Mouse (Mus musculus) hindbrain, postnatal 0 days (tissue): ENCODE results near the gene Fbxw17. TPM values are rescaled to one million over a fixed set of nuclear protein-coding genes. Genes with fewer than 3 reads are reported as not detected.

ENCODE experiments used
- ATAC-seq: fragments of 200-750 bp; cut with Nextera tagmentation; 2 replicates; pipeline ENCODE4 v1.8.0; 2017; ENCODE audit warnings: mild to moderate bottlenecking, moderate TSS enrichment, moderate library complexity
- DNase-seq: peaks from one replicate; pipeline ENCODE4 v3.0.0-alpha.2; 2015; ENCODE audit warnings: low spot score
- H3K27ac ChIP-seq: fragments of 300-500 bp; sonication (generic); 2 replicates; pipeline ENCODE4 v1.5.1; 2014; ENCODE audit warnings: mild to moderate bottlenecking
- H3K27me3 ChIP-seq: fragments of 300-500 bp; sonication (generic); 2 replicates; pipeline ENCODE4 v1.6.1; 2014; ENCODE audit warnings: low read length, mixed read lengths; ENCODE audit not compliant: insufficient read depth
- H3K36me3 ChIP-seq: fragments of 300-500 bp; sonication (generic); 2 replicates; pipeline ENCODE4 v1.6.1; 2014; ENCODE audit warnings: low read length, mixed read lengths; ENCODE audit not compliant: insufficient read depth
- H3K4me1 ChIP-seq: fragments of 300-500 bp; sonication (generic); 2 replicates; pipeline ENCODE4 v1.6.1; 2014; ENCODE audit warnings: antibody characterized with exemption, low read length, mixed read lengths; ENCODE audit not compliant: insufficient read depth
- H3K4me2 ChIP-seq: fragments of 300-500 bp; sonication (generic); 2 replicates; pipeline ENCODE4 v1.6.1; 2014; ENCODE audit warnings: low read depth, mild to moderate bottlenecking, low read length, moderate library complexity, mixed read lengths
- H3K4me3 ChIP-seq: fragments of 300-500 bp; sonication (generic); 2 replicates; pipeline ENCODE4 v1.5.1; 2014; ENCODE audit warnings: low read length
- H3K9ac ChIP-seq: fragments of 300-500 bp; sonication (generic); replicated peaks from 2 replicates; pipeline ENCODE4 v1.6.1; 2014; ENCODE audit warnings: mild to moderate bottlenecking, low read length, moderate library complexity, mixed read lengths
- H3K9me3 ChIP-seq: fragments of 300-500 bp; sonication (generic); 2 replicates; pipeline ENCODE4 v1.6.1; 2016; ENCODE audit warnings: low read length, mixed read lengths
- CTCF ChIP-seq: IDR thresholded peaks from 2 replicates; pipeline ENCODE4 v1.5.1; 2016; ENCODE audit warnings: antibody characterized with exemption, control low read depth, low read depth
- WGBS: fragments of 180-500 bp; shearing (Covaris S2); extraction: QIAGEN DNeasy Blood & Tissue Kit; methylation state at CpG from one replicate; pipeline ENCODE4 v1.1.7; 2014; 5-methylcytosine and 5-hydroxymethylcytosine counted together
- polyA plus RNA-seq: library from polyadenylated mRNA; unstranded; fragments of >200 nt; fragmentation: Nextera tagmentation; extraction: Ambion mirVana; gene quantifications from 2 replicates; pipeline ENCODE4 v1.2.1, GENCODE M21; 2015
- total RNA-seq: library from RNA; depleted of rRNA; stranded (reverse); fragments of >200 nt; gene quantifications from 2 replicates; pipeline ENCODE4 v1.2.3, GENCODE M21; 2014; rRNA removed

The Fbxw17 gene
- total and polyA plus RNA-seq, 2 experiments from 2014 or later, result 32.5 to 37.3 TPM

DNA sequence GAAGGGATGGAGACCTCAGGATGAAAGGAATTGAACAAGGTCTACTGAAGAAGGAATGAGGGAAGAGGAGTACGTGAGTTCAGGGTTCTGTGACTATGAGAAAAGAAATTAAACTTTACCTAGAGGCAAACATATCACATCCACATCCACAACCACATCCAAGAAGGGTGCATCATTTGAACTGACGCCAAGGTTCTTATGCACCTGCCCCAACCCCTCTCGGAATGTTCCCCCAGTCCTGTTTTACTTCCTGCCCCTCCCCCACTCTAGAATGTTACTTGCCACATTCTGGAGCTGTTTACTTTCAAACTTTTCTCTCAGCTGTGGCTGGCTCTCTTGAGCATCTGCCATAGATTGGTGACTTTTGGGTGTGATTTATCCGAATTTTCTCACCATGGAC is 49.3 kb downstream of the Fbxw17 start, which contains the start of gene Nutm2:
TSS of gene Nutm2 (plus strand) at position 301 of the 400 bp plus-strand sequence.
- ATAC-seq, result no peak
- no peak for DNase-seq
- no peaks in the 10 kb centered on the region for H3K9me3 ChIP-seq
- no peak within 1 kb of the TSS for H3K4me2 ChIP-seq
- no peak for TF ChIP-seq CTCF
- H3K27ac ChIP-seq, result no peak within 1 kb of the TSS
- no peaks in the 10 kb centered on the region for H3K36me3 ChIP-seq
- WGBS, result 84% methylated on average over 4 of the region's 4 CpGs
- no peak within 1 kb of the TSS for H3K9ac ChIP-seq
- H3K27me3 ChIP-seq, result no peaks in the 10 kb centered on the region
- H3K4me3 ChIP-seq, result no peak within 1 kb of the TSS
- no peaks in the 10 kb centered on the region for H3K4me1 ChIP-seq

Other genes starting within 250 kb of the Fbxw17 start
- gene Gm906, start 167.6 kb upstream of the Fbxw17 start, total RNA-seq, result not detected in 2 replicates
- not detected in 2 replicates for gene Gm906, start 167.6 kb upstream of the Fbxw17 start, polyA plus RNA-seq
- not detected in 2 replicates for gene Gm47429, start 26.0 kb downstream of the Fbxw17 start, total RNA-seq
- gene Gm47429, start 26.0 kb downstream of the Fbxw17 start, polyA plus RNA-seq, result not detected in 2 replicates
- not detected in 2 replicates for gene Nutm2, start 49.4 kb downstream of the Fbxw17 start, total RNA-seq
- not detected in 2 replicates for gene Nutm2, start 49.4 kb downstream of the Fbxw17 start, polyA plus RNA-seq
- gene Gm904, start 225.4 kb downstream of the Fbxw17 start, total RNA-seq, result not detected in 2 replicates
- not detected in 2 replicates for gene Gm904, start 225.4 kb downstream of the Fbxw17 start, polyA plus RNA-seq